Mouse (Mus musculus) ZHBTc4 (cell line): ENCODE measurements around the gene Atf7.
A peak's percentile ranks its signal among the peaks of the same experiment; 100 is the strongest.
"Not testable (repeated sequence)": the region's sequence is repeated elsewhere in the genome, so short reads cannot be mapped to it uniquely, and the experiment has no call there.

Experiments used
- DNase-seq: peaks from one replicate; pipeline ENCODE4 v3.0.0-alpha.2; 2011; ENCODE audit warnings: low read depth, low spot score

The Atf7 gene

GRCm38 (mm10) chr15:102624970-102625686, at the start of gene Atf7, which contains the start of gene Gm28047:
Gene Atf7 (minus strand): TSS chr15:102625464.
Gene Gm28047 (minus strand): TSS chr15:102625067.
- peak; percentile 100 for DNase-seq

DNA sequence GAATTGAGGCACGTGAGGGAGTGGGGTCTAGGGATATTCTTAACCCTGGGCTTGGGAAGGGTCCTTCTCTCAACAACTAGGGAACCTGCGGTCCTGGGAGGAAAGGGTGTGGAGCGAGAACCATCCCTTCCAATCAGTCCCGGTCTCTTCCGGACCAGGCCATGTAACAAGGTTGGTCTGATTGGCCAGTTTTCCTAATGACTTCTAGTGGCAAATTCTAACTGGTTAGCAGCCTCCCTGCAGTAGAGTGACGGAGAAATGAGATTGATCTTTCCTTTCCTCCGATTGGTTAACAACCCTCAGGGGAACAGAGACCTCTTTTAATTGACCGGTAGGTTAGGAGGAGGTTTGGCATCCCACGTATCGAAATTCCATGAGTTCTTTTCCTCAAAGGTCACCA, 48.3 kb upstream of the Atf7 start:
- peak; percentile 92 for DNase-seq

DNA sequence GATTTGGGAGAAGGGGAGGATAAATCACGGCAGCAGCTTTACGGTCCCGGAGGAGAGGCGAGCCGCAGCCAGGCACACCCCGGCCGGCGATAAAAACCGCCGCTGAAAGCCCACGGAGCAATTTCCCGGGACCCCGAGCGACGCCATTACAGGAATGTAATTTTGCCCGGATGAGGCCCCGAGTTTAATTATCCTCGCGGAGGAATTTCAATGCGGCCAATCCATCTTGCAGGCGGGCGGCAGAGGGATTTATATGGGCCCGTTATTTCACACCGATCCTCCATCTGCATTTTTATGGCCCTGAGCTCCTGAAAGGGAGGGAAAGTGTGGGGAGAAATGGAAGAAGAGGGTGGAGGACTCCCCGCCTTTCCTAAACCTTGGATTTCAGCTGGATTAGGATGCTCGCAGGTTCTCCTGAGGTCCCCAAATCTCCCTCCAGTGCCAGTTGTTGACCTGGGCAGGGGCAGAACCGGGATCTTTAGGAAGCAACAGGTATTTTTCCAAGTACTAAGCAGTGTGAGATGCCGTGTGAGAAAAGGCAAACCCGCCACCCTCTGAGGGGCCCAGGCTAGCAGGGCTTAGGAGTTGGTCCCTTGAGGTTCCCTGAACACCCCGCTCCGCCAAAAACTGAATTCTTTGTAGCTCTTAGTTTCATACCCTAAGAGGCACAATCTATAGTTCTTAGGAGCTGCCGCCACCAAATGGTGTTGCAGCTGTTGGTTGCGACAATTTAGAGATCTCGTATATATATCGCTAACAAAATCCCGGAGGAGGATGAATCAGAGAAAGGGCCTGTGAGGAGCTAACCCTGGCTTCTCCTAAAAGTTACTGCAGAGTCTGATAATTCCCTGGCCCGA, 47.2 kb upstream of the Atf7 start, which contains the start of gene Atp5g2:
Atp5g2 (minus strand) TSS at position 138 of the 857 bp plus-strand sequence.
- peak; percentile 54 for DNase-seq

GRCm38 (mm10) chr15:102671721-102672214, 46.5 kb upstream of the Atf7 start:
- DNase-seq: peak; percentile 90

- peak; percentile 99 for DNase-seq
Measured at GRCm38 (mm10) chr15:102670767-102671575, 45.7 kb upstream of the Atf7 start.

DNA sequence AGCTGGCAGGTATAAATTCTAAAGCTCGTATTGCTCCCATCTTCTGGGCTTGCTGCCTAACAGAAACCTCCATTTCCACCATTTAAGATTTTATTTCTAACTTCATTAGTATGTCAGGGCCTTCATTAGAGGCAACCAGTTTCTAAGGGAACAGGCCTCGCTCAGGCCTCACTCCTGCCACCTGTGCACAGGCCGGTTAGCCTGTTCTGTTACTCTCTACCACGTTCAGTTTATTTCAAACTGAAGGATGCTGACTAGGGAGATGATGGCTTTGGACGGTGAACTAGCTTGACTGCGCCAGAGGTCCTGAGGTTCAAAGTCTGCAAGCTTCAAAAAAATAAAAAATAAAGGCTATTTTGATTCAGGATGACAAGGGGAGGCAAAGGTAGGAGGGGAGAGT, 45.0 kb upstream of the Atf7 start:
- peak; percentile 39 for DNase-seq

- no peak for DNase-seq
Measured at GRCm38 (mm10) chr15:102669571-102669970, 44.3 kb upstream of the Atf7 start.

DNA sequence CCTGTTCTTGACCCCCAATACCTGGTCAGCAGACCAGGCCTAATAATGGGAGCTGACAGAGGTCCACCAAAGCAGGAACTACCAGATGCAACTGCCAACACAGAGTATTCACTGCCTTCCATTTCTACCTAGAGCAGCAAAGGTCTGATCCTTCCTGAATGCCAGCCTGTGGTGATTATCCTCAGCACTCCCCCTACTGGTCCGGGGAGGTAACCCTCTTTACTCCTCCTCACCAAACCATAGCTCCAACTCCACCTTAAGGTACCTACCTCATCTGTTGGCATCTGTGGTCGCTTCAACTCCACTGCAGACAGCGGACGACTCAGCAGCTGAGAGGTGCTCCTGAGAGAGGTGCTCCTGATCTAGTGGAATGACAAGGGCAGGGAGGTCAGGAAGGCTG, 40.2 kb upstream of the Atf7 start:
- DNase-seq: peak; percentile 88

DNA sequence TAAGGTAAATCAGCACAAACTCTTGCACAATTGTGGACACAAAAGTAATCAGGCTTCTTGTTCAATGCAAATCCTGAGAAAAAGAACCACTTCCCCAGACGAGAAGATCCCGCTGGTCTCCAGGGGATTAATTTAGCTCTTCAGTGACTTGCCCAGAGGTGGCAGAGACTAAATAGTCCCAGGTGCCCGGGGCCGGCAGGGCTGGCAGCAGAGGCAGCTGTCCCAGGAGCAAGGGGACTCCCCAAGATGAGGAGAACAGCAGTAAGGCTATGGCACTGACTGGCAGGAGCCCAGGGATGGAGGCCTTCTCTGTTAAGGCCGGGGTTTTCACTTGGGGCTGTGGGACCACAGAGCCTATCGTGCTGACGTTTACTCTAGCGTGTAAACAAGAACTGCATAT, 38.6 kb upstream of the Atf7 start:
- no peak for DNase-seq

GRCm38 (mm10) chr15:102662601-102663000, 37.3 kb upstream of the Atf7 start:
- not testable (repeated sequence) for DNase-seq

GRCm38 (mm10) chr15:102657926-102658381, 32.7 kb upstream of the Atf7 start:
- no peak for DNase-seq

DNA sequence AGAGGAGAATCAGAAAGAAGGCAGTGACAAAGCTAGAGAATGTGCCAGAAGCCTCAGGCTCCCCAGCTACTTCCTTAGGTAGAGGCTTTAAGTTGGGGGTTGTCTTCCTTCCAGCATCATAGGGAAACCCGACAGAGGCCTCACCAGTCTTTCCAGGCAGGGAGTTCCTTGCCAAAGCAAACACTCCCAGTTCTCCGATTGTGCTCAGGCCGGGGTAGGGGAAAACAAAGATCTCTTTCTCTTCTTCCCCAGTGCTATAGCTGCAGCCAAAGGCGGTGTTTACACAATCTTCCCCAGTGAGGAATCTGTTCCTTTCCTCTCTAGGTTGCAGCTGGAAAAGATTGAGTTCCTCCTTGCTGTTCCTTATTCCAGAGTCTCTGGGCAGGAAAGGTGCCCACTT, 31.4 kb upstream of the Atf7 start:
- no peak for DNase-seq

GRCm38 (mm10) chr15:102651928-102652660, 26.8 kb upstream of the Atf7 start:
- DNase-seq: not testable (repeated sequence)

DNA sequence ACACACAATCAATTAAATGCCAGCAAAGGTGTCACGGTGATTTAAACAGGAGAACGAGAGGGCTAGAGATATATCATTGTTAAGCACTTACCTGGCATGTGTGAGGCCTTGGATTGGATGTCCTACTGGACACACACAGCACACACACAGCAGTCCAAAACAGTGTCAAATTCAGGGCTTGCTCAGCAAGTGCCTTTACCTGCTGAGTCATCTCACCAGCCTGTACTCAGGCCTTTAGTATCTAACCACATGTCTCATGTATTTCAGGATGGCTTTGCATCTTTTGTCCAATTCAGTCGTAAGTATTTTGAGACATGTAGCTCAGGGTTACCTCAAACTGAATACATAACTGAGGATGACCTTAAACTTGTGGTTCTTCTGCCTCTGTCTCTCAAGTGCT, 25.8 kb upstream of the Atf7 start:
- DNase-seq: no peak

DNA sequence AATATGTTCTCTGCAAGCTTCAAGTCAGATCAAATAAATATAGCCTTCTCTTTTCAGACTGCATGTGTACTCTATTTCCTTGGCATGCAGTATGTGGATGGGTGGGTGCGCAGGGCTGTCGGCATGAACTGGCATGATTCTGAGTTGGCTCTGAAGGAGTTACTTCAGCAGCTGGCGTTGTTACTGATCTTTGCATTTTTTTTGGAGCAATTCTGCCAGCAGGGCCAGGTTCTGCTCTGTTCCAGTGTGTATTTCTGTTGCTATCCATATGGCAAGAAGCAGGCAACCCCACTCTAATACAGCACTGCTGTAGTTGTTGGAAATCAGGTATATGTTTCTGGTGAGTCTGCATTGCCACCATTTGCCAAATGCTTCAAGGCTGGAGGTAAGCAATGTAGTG, 10.6 kb upstream of the Atf7 start:
- DNase-seq: no peak

DNA sequence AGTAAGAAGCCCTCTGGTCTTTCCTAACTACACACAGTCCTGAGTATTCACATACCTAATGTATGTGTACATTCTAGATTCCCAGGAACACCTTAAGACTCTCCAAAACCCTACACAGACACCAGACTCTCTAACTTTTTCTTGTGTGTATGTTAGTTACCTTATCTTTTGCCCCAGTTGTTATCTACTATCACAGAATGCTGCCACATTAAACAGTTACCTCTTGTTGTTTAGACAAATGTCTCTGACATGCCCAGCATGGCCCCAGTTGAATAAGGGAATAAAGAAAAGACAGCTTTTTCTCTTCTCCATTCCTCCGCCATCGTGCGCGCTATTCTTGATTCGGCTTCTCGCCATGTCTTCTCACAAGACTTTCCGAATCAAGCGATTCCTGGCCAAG, 9.4 kb upstream of the Atf7 start:
- no peak for DNase-seq

- DNase-seq: no peak
Measured at GRCm38 (mm10) chr15:102625687-102626055, 407 bp upstream of the Atf7 start.

DNA sequence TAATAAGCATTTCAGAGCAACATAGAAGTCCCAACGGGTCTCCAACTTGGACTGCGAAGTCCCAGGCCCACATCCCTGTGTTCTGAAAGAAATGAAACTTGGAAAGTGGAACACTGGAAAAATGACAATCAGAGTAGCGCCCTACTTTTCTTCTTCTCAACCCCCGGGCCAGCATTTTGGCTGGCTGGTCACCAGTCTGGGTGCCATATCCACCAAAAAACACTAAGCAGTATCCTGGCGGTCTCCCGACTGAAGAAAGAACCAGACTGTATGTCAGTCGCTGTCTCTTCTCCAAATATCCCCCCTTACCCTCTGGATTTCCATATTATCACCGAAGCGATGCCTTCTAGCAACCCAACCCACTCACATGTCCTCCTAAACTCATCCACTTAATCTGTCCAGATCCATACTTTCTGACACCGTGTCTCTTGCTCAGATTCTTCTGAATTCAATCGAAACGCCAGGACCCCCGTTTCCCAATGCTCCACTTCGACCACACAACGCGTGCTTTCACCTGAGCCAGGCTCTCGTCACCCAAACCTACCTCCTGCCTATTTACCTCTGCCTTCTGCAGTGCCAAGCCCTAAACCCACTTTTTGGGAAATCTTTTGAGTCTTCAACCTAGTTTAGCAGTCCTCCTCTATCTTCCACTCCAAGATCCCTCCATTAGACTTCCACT, 834 bp downstream of the Atf7 start:
- no peak for DNase-seq

- DNase-seq: no peak
Measured at GRCm38 (mm10) chr15:102623121-102623520, 2.1 kb downstream of the Atf7 start.

DNA sequence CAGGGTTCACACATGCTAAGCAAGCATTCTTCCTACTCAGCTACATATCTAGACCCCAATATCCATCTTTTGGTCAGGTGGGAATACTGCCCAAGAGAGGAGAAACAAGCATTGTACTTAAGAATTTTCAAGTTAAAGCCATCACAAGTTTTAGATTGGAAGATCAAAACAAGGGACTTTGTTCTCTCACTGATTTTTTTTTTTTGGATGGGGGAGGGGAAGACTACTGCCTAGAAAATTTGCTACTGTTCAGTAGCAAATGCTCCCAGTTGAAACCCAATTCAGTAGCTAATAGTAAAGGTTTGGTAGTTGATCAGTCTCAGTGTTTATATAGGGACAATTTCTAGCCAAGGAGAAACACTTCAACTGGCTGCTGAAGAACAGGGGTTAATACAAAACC, 2.7 kb downstream of the Atf7 start:
- no peak for DNase-seq
